Mouse (Mus musculus) NIH3T3 (cell line): ENCODE data around the gene Sucla2.

Experiments used
- DNase-seq: peaks from one replicate; pipeline ENCODE4 v3.0.0-alpha.2; 2012; ENCODE audit warnings: low read depth

Gene Sucla2

DNA sequence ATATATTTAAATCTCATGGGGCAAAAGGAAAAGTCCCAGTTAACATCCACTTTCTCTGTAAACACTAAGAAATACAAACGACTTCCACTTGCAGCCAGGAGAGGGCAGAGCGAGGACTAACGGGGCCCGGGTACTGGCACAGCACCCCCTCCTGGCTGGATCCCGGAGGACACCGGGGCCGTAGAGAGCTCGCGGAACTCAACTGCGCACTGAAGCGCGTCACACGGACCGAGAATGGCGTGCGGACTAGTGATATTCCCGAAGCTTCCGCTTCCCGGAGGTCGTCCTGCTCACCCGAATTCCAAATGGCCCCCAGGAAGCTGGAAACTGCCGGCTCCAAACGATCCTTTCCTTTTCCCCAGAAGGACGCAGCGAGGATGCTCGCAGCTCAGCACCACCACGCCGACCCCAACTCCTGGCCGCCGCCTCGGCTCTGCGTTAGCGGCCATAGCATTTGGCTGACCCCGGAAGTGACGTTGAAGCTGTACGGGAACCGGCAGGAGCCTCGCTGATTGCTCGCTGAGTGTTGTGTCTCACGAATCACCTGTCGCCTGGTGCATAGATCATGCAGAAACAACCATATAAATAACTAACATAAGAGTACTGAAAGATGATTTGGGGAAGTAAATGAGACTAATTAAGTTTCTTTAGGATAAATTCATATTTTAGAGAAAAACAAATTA lies at the start of gene Sucla2:
TSS of gene Sucla2 (plus strand) at position 554 of the 683 bp plus-strand sequence.
- peak; percentile 97 for DNase-seq

GRCm38 (mm10) chr14:73475506-73475905 lies 49.6 kb upstream of the Sucla2 start:
- no peak for DNase-seq

DNA sequence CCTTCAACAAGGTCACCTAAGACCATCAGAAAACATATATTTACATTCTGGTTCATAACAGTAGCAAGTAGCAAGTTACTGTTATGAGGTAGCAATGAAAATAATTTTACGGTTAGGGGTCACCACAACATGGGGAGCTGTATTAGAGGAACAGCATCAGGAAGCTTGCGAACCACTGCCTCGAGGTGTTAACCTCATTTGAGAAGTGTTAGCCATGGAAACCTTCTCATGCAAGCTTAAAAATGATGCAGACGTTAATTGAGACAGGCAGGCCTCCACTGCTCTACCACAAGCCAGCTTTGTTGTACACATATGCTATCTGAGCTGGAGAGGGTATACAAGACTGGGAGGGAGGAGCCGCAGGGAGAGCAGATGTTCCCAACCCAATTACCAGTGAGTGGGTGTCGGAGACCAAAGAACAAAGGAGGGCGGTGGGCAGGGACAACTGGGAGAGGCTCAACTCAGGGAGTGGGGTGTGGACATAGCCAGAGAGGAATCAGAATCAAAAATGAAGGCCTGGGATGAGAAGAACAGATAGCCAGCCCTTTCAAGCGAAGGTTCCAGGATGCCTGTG lies 48.7 kb upstream of the Sucla2 start:
- DNase-seq, result no peak

GRCm38 (mm10) chr14:73477077-73477476 lies 48.0 kb upstream of the Sucla2 start:
- no peak for DNase-seq

GRCm38 (mm10) chr14:73478321-73478720 lies 46.8 kb upstream of the Sucla2 start:
- peak; percentile 74 for DNase-seq

- DNase-seq, result no peak
These were observed 45.3 kb upstream of the Sucla2 start for GRCm38 (mm10) chr14:73479771-73480170.

GRCm38 (mm10) chr14:73483516-73484229 lies 41.4 kb upstream of the Sucla2 start:
- no peak for DNase-seq

GRCm38 (mm10) chr14:73484366-73485110 lies 40.6 kb upstream of the Sucla2 start:
- no peak for DNase-seq

DNA sequence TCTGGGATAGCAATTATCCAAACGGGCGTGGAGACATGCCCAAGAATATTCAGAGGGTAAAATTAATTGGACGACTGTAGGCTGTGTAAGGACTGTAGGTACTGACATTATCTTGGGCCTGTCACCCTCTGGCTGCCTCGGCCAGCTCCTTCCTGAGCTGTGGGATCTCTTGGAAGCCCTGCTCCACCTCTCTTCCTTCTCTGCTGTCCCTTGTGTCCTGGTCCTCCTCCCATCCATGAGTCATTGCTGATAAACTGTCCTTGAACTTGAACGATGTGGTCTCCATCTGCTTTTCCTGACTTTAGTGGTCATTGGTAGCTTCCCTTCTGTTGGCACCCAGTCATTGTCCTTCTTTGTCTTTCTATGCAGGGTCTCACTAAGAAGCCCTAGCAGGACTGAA lies 38.5 kb upstream of the Sucla2 start:
- DNase-seq, result no peak

- DNase-seq, result no peak
These were observed 31.8 kb upstream of the Sucla2 start for GRCm38 (mm10) chr14:73493356-73493755.

- no peak for DNase-seq
These were observed 31.0 kb upstream of the Sucla2 start for GRCm38 (mm10) chr14:73494122-73494521.

- DNase-seq, result peak; percentile 36
These were observed 29.4 kb upstream of the Sucla2 start for GRCm38 (mm10) chr14:73495753-73496152.

DNA sequence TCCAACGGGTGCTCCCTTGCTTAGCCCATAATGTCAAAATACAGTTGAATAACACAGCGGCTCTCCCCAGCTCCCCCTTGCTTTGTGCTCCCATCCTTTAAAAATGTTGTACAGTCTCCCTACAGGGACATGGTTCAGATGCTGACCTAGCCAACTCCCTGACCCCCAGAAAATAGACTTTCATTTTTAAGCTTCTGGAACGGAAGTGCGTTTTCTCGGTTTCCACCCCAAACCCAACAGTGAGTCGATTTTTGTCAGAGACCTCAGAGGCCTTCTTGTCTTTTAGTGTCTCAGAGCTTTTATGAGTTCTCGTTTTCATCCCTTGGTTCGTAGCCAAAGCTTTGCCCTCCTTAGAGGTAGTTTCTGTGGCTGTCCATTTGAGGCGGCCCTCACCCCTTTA lies 23.8 kb upstream of the Sucla2 start:
- no peak for DNase-seq

DNA sequence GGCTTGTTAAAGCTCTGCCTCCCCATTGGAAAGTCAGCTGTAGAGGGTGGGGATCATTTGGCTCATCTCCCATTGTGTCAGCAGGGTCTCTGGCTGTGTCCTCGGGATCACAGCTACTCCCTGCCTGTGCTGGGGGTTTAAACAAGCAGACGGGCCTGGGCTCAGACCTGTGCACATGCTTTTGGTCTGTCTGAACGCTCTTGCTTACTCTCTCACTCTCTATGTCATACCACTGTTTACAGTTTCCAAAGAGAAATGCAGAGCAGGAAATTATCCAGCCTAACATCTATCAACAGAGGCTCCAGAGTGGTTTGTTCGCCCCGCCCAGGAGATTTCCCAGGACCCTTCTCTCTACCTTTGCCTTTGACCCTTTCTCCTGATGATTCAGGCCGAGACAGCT lies 23.4 kb upstream of the Sucla2 start:
- no peak for DNase-seq

- peak; percentile 45 for DNase-seq
These were observed 22.4 kb upstream of the Sucla2 start for GRCm38 (mm10) chr14:73502591-73503184.

DNA sequence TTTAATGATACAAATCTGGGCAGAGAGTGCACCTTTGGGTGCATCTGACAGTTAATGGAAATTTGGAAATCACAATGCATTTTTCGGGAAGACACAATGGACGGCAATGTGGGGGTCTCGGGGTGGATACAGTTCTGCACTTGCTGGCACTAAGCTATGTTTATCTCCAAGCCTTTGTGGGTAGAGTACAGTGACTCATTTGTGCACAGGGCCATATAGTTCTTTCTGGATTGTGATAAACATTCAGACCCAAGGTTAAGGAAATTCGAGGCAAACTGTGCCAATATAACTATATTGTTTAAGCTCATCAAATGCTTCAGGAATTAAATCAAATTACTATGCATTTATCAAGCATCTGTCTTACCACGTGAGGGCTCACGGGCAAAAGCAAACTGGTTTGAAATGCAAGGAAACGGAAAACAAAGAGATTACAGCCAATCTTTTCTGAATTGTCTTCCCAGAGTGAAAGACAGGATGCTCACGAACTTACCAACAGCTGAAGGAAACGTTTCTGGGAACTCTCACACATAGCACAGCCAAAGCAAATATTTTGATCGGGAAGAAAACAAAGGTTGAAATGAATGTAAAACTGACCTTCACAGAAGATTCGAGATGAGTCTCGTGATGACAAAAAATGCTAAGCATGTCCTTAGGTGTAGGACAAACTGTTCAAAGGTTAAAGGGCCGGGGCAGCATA lies 21.7 kb upstream of the Sucla2 start:
- DNase-seq, result no peak

DNA sequence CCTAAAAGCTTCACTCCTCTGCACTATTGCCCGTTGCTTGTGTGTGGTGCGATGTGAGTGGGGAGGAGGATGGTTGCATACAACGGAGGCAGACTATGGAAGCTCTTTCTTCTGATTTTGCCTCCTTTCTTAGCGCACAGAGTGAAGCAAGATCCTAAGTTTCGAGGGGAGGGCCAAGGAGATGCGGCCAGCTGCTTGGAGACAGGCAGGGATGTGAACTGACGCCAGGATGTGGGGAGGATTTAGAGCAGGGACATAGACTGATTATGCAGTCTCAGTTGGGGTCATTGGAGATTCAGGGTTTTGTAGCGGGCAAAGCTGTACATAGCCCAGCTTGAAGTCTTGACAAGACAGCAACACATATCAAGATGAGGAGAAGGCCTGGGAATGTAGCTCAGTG lies 18.8 kb upstream of the Sucla2 start:
- no peak for DNase-seq

DNA sequence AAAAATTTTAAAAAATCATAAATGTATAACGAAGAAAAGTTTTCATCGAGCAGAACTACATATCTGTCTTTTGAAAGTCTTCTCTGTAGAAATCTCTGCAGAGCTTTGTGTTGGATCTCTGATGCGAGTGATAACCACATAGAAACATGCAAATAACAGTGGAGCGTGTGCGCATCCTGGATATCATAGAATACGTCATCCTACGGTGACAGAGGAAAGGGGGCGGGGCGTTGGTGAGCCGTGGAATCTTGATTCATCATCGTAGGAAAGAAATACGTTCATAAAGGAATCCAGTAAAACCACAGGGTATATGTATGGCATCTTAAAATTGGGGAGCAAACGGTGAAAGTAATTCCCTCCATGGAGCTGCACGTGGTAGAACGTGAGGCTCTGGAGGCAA lies 17.9 kb upstream of the Sucla2 start:
- DNase-seq, result no peak

GRCm38 (mm10) chr14:73507702-73508376 lies 17.3 kb upstream of the Sucla2 start:
- DNase-seq, result peak; percentile 22

- no peak for DNase-seq
These were observed 16.3 kb upstream of the Sucla2 start for GRCm38 (mm10) chr14:73508630-73509395.
